Mouse (Mus musculus): ENCODE results near the gene Bnc1.

Gene Bnc1

DNA sequence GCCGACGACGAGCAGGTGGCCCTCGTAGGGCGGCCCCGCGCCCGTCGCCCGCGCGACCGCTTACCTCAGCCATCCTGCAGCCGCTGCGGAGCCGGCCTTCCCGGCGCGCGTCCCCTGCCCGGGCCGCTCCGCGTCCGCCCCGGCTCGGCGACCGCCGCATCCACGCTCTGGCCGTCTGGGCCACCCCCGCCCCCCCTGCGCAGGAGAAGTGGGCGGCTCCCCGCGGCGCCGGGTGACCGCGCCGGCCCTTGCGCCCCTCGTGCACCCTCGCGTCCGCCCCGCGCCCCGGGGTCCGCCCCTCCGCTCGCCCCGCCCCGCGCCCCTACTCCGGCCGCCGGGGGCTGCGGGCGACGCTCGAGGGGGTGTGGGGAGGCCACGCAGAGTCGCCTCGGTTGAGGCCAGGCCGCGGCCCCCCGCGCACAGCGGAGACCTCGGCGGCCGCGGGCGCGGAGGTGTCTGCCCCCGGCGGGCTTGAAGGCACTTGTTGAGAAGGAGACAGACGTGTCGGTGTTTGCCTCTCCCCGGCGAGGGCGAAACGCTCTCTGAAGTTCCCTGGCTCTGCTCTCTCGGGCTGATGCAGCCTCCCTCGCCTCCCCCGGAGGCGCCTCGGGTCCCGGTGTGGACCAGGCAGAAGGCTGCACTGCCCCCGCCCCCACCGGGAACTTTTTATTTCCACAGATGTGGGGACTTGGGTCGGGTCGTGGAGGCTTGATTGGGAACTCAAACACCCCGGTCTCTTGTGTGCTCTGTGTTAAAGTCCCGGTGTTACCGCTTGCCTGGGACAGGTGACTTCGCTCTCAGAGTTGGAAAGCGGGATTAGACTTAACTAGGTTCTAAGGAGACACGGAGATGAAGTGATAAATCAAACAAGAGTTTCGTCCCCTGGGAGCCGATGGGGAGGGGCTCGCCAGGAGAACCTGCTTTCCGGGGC is at the start of gene Bnc1:
Gene Bnc1 (minus strand): TSS at position 162 of the 931 bp plus-strand sequence.
- DNase-seq (ENCODE audit: low spot score in 2 of 2) = no peak

DNA sequence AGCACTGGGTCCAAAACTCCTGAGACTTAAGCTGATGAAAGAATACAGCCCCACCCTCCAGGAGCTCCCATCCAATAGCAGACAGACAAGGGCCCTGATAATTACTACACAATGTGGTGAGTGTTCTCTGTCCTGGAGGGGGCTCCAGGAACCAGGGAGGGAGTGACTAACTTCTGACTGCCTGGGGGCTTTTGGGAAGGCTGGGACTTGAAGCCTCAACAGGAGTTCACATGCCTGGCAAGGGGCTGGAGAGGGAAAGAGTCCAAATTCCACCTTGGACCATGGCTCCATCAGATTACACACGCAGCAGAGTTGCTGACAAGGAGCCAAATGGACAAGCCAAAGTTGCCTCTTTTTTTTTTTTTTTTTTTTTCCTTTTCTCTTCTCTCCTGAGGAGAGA is 41.3 kb upstream of the Bnc1 start:
- DNase-seq (ENCODE audit: low spot score in 2 of 2) = no peak

DNA sequence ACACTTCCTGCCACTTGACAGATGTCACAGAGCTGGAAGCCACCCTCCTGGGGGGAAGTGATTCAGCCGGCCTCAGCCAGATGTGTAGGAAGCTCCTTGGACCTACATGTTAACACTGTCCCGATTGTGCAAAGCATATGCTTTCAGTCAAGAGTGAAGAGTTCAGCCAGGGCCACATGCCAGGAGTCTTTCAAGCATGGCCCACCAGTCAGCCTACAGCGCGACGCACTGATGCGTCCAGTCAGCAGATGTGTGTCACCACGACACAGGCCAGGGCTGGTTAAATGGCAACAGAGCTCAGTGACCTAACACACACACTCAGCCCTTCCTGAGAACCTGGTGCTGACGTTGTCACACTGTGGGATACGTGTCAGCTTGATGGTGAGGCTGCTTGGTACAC is 37.6 kb upstream of the Bnc1 start:
- DNase-seq (ENCODE audit: low spot score in 2 of 2) = peak in 1 of 2 experiments; percentile 21

DNA sequence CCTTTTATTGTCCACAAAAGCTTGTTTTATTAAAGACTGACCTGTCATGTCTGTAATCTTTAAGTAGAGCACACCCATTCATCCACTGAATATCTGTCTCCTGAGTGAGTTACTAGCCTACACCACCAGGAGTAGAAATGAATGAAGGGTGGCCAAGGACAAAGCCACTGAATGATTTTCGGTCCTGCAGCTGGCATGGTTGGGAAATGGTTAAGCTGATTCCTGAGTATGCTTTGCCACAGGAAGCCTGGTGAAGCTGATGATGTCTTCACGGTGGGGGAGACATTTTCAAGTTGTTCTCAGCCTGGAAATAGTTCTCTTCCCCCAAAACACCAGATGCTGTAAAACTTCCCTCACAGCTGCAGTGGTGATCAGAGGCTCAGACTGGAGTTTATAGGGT is 33.7 kb upstream of the Bnc1 start:
- no peak for DNase-seq (ENCODE audit: low spot score in 2 of 2)

DNA sequence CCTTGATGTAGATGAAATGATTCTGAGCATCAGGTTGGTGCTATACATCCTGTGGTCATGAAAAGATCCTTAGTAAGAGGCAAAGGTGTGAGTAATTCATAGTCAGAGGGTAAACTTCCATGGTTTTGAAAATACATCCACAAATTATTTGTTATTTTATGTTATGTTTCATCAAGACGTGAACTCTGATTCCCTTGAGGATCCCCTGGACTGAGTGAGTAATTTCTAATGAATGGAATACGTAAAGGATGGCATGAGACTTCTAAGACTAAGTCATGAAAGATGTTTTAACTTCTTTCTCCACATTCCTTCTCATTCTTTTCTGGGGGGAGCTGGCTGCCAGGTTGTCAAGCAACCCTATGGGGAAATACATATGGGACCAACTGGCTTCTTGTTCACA is 31.6 kb upstream of the Bnc1 start:
- DNase-seq (ENCODE audit: low spot score in 2 of 2) = no peak

DNA sequence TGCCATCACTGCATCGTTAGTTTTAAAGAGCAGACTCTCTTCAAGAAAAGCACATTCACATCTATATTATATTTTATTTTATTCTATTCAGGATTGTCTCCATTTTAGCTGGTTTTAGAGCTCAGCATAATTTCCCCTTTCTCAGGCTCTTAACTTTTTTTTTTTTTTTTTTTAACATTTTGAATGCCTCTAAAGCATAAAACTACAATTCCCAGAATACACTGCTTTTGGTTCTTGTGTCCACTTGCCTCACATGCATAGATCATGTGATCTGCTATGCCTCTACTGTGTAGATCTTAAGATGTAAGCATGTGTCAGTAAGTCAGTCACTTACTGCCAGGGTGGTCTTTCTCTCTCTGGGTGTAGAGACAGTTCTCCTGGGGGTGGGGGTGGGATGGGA is 30.3 kb upstream of the Bnc1 start:
- no peak for DNase-seq (ENCODE audit: low spot score in 2 of 2)

DNA sequence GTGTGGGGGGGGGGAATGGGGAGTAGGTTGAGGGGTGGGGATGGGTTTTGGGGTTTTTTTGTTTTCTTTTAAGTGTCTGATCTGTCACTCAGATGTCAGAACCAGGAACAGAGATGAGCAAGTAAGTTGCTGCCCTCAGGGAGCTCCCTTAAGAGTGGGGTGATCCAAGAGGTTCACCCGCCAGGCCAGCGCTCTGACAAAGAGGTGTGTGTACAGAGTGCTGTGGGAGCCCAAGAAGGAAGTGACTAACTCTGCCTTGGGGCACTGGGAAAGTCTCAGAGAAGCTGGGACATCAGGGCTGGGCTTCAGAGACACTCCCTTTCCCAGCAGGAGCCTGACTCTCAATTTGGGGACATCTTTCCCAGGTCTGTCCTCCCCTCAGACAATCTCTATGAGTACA is 25.9 kb upstream of the Bnc1 start:
- DNase-seq (ENCODE audit: low spot score in 2 of 2) = no peak

DNA sequence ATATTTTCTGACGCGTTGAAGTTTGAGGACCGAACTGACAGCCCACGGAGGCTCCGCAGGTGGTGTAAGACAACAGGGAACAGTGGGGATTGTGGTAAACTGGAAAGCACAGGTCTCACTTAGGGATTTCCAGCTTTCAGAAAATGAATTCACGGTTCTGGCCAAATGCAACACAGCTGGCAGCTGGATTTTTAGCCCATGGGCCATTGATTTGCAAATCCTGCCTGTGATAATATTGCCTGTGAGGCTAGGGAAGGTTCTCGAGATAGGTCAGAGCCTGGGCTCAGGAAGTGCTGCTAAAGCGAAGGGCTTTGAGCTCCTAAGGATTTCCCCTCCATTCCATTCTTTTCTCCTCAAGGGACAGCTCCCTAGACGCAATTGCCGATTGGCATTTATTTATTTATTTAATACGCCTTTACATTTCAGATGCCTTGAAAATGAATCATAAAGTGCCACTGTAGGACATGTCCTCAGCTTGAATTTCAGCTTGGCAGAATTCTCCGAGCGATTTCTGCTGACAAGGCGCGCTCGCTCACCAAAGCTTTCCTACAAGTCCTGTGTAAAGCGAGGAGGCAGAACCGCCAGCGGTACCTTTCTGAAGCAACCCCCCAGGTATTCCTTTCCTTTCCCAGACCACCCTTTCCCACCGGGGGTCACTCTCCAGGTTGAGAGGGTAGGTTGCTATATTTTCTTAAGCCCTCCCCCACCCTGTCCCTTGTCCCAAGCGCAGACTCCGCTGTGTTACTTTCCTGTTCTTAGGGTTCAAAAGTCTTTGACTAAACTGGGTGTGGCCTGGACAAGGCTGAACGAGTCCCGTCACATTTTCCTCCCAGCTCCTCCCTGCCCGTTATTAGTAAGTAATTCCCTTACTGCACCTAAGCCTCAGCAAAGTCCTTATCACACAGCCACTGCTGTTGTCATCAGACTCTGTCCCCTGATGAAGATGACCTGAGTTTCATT is 24.9 kb upstream of the Bnc1 start:
- no peak for DNase-seq (ENCODE audit: low spot score in 2 of 2)

DNA sequence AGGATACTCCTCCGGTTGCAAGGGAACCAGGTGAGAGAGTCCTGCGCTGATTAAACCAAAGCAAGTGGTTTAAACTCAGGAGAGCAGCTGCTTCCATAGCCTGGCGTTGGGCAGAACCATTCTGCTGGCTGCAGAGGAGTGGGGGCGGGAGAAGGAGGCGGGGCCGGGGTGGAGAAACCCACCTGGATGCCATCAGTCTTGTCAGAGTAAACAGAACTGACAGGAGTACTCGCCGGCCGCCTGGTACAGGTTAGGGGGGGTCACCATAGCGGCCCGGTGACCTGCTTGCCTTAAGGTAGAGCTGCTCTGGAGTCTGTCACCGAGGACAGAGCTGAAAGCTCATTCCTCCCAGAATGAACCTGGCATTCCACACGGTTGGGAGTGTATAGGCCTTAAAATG is 20.4 kb upstream of the Bnc1 start:
- DNase-seq (ENCODE audit: low spot score in 2 of 2) = no peak

DNA sequence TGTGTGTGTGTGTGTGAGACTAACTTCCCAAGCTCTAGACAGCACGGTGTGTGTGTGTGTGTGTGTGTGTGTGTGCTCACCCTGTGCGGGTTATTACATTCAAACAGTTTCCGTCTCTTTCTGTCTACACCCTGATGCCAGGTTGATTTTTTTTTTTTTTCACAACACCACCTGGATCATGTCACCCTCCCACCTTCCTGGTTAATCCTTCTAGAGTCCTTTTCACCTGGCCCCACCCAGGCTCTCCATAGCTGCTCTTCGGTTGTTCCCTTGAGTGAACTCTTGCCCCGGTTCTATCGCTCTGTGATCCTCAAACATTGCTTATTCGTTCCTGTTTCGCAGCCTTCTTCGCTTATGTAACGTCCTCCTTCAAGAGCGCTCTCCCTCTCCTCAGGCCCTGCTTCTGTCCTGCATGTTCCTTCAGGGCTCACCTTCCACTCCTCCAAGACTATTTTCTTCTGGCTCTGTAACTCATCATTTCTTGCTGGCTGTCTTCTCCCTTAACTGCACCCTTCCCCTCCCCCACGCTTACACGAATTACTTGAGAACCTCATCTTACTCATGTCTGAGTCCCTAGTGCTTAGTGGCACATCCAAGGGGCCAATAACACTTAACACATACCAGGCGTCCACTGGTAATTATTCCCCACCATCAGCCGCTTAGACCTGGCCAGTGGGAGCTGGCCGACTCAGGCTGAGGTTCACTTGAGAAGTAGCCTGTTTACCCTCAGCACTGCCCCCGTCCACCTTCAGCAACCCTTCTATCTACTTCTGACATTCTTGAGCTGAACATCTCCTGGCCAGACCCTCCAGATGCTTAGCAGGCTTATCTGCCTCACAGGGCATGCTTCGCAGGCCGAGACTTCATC is 19.7 kb upstream of the Bnc1 start:
- no peak for DNase-seq (ENCODE audit: low spot score in 2 of 2)

DNA sequence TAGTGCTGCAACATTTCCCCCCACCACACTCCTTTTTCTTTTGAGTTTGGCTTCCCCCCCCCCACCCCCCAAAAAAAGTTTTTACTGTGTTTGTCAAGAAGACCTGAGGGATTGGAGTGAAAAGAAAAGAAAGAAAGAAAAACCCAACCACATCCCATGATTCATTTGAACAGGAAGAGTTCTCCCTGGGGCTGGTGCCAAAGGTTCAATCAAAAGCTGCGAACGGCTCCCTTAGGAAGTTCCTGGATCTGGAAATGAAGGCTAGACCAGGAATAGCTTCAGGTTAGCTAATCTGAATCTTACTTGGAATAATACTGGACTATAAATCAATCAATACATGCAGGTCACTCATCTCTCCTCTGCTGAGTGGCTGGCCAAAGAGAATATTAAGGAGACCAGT is 15.1 kb upstream of the Bnc1 start:
- DNase-seq (ENCODE audit: low spot score in 2 of 2) = no peak

DNA sequence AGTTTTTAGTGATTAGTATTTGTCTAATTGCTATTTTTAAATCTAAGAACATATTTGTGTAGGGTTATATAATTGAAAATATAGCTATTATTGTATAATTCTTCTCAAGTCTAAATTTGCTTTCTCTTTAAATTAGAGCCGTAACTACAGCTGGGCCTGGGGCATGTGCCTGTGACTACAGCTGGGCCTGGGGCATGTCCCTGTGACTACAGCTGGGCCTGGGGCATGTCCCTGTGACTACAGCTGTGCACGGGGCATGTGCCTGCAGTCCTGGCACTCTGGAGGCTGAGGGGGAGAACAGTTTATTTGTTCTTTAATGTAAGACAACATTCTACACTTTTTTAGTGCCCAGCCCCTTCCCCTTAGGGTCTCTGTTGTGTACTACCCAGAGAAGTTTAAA is 12.1 kb upstream of the Bnc1 start:
- DNase-seq (ENCODE audit: low spot score in 2 of 2) = no peak

DNA sequence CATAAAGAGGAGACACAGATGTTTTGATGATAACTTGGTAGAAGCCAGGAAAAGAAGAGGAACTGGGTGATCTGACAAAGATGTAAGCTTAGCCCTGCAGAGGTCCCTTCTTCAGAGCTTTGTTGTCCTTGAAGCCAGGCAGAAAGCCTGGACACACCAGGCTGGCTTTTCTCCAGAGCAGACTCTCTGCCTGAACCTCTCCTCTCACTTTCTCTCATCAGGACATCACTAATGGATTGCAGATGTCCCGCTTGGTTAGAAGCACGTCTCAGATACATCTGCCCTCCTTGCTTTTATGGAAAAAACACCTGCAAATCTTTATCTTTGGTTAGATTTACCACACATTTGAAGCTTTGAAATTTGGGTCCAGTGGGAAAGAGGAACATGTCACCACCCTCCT is 7.7 kb upstream of the Bnc1 start:
- DNase-seq (ENCODE audit: low spot score in 2 of 2) = no peak

DNA sequence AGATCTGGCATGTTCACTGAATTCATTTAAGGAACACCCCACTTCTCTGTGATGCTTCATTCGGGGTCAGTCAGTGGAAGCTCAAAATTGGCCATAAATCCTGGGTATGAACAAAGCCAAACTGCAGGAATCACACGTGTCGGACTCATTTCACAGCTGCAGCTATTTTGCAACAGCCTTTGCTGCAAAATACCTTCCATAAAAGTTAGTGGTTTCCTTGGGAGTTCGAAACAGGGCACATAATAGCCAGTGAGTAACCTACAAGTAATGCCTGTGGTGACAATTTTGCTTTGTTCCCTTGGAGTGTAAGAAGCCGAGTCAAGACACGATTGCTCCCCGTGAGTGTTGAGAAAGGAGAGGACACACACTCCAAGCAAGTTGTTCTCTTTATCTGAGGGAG is 7.3 kb upstream of the Bnc1 start:
- no peak for DNase-seq (ENCODE audit: low spot score in 2 of 2)

DNA sequence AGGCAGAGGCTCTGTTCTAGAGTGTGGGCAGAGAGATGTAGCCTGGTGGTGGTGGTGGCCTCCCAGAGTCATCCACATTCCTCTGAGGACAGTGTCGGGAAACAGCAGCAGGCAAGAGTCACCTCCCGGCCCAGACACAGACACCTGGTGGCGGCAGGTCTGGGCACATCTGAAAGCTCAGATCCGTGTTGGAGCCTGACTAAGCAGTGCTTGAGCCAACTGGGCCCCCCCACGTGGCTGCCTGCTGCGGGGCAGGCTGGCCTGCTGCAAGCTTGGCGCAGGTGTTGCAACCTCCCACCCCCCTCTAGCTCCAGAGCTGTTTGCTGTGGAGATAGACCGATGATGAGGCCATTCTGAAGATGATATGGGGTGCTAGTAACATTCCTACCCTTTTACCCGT is 3.9 kb upstream of the Bnc1 start:
- DNase-seq (ENCODE audit: low spot score in 2 of 2) = no peak

DNA sequence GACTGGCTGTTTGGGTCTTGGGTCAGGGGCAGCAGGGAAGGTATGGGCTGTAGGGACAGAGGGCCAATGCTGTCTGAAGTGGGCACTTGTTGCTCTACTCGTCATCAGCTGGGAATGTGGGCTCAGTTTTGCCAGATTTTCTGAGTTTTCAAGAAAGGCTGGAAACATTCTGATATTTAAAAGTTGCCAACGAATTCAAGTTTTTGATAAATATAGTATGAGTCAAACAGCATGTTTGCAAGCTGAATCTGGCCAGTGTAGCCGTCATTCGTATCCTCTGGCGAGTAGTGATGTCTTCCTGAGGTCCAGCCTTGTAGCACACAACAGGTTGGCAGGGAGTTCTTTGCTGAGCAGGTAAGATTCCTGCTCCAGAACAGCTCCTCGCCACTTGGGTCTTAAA is 3.0 kb upstream of the Bnc1 start:
- no peak for DNase-seq (ENCODE audit: low spot score in 2 of 2)

DNA sequence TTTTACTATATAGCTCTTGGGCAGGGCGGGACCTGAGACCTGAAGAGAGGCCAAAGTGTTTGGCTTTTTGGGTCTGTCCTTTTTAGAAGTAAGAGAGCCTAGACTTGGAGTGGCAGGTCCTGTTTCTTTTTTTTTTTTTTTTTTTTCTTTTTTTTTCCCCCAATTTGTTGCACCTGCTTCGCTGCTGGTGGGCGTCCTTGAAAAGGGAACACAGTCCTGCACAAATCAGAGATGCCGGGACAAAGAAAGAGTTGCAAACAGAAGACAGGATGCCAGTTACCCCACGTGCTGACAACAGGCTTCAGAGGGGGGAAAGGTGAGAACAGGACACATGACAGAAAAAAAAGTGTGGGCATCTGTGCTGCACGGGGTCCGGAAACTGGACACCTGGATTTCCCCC is 1.0 kb upstream of the Bnc1 start:
- no peak for DNase-seq (ENCODE audit: low spot score in 2 of 2)

DNA sequence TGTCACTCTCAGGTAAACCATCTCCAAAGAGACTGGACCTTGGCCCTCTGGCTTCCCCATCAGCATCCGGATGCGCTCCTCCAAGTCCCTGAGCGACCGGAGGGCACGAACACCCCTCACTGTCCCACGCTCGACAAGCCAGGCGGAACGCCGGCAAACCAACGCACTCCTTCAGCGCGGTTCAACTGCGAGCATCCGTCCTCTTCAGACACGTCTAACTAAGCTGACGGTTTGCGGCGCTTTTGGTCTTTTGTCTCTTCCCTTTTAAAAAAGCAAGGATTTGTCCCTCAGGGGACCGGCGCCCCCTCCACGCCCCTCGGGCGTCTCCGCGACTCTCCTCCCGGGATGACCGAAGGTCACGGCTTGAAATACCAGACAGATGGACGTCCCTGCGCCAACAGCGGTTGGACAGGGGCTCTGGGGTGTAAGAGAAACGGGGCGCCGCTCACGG is 456 bp downstream of the Bnc1 start:
- DNase-seq (ENCODE audit: low spot score in 2 of 2) = peak in 1 of 2 experiments; percentile 63

DNA sequence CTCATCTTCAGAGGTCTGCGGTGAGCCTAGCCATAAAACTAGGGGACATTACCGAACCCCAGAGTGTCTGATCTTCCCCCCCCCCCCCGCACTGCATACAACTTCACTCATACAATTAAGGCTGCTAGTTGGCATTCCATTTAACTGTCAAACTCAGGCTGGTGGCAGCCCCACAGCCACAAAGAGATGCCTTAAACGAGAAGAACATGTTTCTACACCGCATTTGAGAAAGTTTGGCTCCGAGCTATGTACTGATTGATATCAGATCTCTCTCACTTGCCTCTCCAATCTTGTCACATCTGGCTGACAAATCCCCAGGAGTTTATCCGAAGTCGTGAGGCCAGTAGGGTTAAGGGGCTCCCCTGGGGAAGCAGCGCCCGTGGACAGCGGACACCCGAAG is 976 bp downstream of the Bnc1 start:
- no peak for DNase-seq (ENCODE audit: low spot score in 2 of 2)

DNA sequence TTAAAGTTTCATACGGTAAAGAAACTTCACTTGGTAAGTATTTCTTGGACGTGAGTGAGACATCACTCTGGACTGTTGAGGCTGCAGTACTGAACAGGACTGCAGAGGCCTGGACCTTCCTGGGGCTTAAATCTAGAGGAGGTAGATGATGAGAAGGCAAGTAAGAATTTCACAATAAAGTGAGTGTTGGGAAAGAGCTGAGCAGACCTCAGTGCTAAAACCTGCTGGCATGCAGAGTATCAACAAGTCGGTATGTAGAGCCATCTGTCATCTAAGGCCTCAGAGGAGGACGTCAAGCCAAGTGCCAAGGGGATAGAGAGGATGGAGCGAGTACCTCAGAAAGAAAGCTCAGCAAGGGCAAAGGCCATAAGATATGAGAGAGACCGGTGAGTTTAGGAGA is 8.4 kb downstream of the Bnc1 start:
- no peak for DNase-seq (ENCODE audit: low spot score in 2 of 2)

DNA sequence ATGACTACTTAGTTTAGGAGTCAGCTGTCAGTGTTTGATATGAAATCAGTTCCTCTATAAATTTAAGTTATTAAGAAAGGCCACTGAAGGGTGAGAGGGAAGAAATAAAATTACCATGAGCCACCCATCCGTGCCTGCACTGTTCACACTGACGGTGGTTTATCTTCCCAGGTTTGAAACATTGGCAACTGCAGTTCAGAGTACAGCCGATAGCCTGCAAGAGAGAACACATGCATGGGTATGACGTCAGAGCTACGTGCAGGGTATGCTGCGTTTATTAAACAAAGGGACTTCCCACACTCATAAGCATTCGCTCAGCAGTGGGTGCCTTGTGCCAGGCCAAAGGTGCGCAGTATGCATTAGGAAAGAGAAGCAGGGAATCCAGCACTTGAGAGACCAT is 13.8 kb downstream of the Bnc1 start:
- DNase-seq (ENCODE audit: low spot score in 2 of 2) = no peak

DNA sequence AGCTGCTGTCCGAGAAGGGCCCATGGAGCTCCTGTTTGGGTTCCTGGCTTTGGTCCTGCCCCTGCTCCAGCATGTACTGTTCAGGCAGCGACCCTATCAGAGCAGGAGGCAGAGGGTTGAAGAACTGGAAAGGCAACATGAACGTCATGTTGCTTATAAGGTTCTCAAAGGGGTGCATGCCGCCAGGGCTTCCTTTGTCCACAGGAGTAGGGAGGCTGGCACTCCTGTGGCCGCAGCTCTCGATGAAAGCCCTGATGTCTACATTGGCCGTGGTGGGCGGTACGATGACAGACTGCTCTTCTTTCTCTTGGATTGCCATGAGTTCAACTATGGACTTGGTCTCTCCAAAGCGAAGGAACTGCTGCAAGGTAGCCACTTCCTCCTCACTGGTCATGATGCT is 17.5 kb downstream of the Bnc1 start:
- no peak for DNase-seq (ENCODE audit: low spot score in 2 of 2)
